Mouse (Mus musculus) urinary bladder, postnatal 10 days (tissue): ENCODE measurements at regions not wholly inside any gene's neighbourhood (a gene's known extent, or its start where the extent isn't known, plus 50 kb on each side); places are given as distances from the start of the nearest gene placed in this dataset.
"Not testable (repeated sequence)": the region's sequence is repeated elsewhere in the genome, so short reads cannot be mapped to it uniquely, and the experiment has no call there.

Experiments
- DNase-seq: peaks from one replicate; pipeline ENCODE4 v3.0.0; 2022; ENCODE audit warnings: low spot score

DNA sequence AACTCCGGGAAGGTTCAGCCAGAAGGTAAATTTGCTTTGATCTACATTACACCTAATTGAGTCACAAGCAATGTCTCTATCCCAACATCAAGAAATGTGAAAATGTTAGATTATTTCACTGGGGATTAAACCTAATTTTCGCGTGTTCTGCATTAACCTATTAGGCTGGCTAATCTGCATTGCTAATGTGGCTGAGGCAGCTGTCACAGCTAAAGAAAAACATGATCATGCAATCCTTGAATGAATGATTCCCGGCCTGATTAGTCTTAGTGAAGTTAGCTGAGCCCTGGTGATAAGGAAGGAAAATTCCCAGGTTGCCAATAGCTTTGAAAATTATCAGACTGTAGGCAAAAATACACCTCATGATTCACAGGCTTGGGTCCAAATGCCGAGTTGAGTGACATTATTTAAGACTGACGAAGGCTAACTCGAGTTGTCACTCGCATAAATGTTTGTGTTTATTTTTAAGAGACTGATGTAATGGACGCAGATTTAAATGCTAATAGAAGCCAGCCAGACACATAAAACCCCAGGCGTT, 131.5 kb upstream of the Kiz start:
- DNase-seq: no peak

DNA sequence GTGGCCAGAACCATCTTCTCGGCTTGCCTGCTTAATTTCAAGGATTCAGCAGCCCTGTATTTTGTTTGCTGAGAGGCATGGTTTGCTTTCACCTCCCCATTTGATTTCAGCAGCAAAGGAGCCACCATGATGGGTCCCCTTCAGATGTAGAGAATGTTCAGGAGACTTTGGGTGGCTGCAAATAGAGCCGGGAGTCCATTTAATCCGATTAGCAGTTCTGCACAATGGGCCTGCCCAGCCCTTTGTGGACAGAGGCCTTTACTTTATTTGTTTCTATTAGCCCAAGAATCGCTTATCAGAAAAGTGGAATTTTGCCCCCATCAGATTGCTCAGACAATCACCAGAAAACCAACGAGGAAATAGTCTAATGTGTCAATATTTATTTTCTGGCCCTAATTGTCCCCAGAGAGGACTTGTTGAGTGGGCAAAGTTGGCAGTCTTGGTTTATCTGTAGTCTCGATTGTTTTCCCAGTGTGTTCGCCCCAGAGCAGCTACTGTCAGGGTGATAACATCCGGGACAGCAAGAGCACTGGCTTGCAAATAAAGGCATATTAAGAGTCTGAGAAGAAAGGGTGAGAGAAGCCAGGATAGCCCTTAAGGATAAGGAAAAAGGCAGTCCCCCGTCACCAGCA, 130.6 kb upstream of the Kiz start:
- no peak for DNase-seq

- no peak for DNase-seq
Measured at GRCm38 (mm10) chr2:146728693-146729092, 127.0 kb upstream of the Kiz start.

DNA sequence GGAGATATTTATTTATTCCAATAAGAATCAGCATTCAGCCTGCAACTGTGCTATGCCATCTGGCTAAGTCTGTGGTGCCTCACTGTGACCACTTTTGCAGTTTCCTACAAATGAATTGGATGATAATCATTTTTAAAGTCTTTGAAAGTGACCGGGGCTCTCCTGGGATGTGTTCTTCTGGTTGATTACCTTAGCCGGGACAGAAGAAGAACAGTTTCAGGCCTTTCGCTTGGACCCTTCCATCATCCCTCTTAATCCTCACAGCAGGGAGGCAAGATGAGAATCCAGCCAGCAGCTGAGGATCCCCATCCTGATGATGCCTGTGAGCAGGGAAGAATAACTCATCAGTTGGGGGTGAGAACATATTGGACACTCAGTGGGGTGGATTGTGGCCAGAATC, 124.6 kb upstream of the Kiz start:
- DNase-seq: no peak

DNA sequence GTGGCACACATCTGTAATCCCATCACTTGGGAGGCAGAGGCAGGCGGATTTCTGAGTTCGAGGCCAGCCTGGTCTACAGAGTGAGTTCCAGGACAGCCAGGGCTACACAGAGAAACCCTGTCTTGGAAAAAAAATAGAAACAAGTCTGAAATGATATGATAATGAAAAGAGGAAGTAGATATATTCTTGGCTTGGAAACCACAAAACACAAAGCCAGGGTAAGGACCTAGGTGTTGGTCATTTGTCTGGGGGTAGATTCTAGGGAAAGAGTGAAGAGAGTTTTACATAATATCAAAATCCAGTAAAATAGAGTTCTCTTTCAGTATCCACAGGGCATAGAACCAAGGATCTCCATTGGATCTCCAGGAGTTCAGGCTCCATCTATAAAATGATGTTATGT, 122.8 kb upstream of the Kiz start:
- DNase-seq: not testable (repeated sequence)

DNA sequence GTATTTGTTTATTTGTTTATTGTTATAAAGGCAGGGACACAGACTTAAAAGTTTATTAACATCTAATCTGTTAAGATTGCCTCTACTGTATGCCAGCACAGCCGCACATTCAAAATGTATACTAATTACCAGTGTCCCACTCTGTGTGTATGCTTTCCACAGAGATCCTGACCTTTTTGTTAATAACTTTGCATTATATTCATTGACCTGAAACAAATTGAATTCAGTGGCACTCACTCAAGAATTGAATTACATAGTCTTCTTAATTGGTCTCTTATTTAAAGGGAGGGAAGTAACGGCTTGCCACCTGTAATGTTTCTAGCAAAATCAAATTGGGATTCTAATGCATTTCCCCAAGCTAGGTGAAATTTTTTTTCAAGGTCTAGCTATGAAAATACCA, 111.3 kb upstream of the Kiz start:
- no peak for DNase-seq

DNA sequence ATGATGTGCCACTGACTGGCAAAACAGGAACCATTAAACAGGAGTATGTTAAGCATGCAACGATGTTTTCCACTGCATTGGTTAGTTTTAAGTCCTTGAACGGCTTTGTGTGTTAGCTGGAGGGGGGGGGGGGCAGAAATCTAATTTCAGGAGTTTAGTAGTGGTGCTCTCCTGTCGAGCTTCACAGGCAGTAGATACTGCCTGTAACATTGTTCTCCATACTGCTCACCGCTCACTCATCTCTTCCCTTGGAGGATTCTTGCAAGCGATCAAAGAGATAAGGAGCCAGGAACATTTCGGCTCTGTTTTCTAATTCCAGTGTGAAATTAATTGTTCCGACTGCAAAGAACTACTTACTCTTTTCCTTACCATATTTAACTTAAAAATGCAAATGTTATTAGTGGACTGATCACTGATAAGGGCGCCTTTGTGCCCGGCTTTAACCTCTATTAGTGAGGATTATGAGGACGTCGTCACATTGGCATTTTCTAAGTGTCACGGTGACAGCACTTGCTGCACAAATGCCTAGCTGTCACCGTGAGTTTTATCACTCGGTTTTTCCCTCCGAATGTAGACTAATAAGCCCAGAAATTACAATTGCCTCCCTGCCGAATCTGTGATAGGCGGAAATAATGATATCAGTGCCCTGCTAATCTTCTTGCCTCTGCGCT, 110.5 kb upstream of the Kiz start:
- no peak for DNase-seq

DNA sequence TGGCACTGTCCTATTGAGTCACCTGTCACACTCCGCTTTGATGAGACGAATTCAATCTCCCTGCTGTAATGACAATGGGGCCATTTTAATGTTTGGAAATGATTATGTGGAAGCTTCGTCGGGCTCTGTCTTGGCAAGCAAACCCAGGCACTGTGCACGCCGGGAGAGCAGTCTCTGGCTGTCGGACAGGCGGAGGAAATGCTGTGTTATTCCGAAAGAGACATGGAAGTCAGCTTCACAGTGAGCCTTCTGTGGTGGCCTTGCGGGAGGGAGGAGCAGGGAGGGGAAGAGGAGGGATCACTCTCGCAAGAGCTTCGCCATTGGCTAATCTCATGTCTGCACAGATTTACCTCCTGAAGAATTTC, 110.0 kb upstream of the Kiz start:
- no peak for DNase-seq

DNA sequence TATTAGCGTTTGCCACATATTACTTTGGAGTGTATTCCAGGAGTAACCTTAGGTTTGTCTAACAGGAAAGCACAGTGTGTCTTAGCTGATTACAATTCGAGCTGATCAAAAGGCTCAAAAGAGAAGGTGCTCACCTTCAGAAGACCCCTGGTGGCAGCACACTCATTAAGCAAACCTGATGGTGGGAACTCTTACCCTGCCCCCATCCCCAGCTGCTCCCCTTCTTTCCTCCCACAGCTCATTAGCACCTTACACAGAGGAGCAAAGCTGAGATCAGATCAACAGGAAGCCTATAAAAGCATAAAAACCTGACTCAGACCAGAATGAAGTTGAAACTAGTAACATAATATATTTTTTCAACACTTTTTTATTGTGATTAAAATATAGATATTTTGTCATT, 101.7 kb upstream of the Kiz start:
- no peak for DNase-seq

GRCm38 (mm10) chr2:146763522-146764144, 92.0 kb upstream of the Kiz start:
- no peak for DNase-seq

DNA sequence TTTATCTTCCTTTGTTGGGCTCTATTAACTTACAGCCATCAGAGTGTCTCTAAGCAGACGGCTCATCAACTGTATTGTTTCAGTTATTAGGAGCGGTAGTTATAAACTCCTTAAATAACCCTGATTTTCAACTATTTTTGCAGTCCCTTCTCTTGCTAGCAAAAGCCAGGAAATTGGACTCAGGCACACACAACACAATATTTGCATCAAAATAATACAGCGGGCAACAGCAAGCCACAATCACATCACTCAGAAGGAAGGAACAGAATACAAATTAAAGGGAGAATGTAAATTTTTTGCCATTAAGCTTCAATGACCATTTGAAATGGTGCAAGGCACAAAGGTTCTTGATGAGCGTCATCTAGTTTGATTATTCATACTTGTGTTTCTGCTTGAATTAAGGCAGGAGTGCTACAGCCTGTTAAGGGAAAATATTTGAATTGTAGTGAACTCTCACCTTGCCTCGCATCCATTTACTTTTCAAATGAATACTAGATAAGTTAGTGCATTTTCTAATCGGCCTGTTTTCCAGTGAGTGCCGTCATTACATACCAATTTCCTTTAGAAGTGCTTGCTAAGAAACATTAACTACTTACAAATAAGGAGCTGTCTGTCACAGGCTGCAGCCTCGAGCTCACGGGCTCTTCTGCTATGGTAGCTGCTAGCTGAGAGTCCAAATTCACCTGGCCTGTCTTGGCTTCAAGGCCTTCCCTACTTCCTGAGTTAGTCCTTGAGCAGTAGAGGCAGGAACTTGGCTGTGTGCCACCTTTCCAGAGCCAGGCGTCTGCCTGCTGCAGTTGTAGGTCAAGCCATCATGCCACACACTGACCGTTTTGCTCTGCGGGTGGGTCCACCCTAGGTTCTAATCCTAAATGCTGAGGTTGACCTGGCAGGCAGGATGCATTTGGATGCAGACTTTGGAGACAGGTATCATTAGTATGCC, 91.1 kb upstream of the Kiz start:
- DNase-seq: no peak

- DNase-seq: no peak
Measured at GRCm38 (mm10) chr2:146774876-146775275, 80.8 kb upstream of the Kiz start.

DNA sequence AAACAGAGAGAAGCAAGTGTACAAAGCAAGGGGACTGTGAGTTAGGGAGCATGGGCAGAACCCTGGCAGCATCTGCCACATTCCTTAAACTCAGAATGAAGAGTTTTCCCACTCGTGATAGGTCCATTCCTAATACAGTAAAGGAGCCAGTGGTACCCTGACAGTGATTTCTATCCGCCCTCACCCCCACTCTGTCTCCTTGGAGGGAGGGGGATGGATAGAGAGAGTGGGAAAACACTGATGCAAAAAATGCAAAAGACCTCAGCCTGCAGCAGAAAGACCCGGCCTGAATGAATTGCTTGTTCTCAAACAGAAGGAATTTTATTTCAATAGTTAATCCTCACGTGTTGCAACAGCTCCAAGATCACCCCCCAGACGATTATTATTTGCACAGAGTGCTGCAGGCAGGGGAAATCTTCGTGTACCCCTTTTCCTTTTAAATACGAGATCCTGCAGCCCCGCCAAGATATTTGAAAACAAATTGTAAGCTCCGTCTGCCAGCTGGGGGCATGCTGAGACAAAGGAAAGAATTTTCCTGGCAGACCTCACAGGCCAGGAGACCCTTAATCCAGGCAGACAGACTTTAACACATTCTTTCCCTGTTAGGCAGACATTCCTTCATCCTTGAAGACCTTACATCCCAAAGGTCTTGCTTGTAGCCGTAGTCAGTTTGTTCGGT, 68.4 kb upstream of the Kiz start:
- DNase-seq: no peak

- no peak for DNase-seq
Measured at GRCm38 (mm10) chr2:146787811-146788455, 67.7 kb upstream of the Kiz start.

- DNase-seq: no peak
Measured at GRCm38 (mm10) chr2:146792844-146793420, 62.7 kb upstream of the Kiz start.

- DNase-seq: no peak
Measured at GRCm38 (mm10) chr2:146802973-146803372, 52.7 kb upstream of the Kiz start.
